Mouse (Mus musculus) urinary bladder, adult 18-20 months (tissue): ENCODE measurements at regions not wholly inside any gene's neighbourhood (a gene's known extent, or its start where the extent isn't known, plus 50 kb on each side); places are given as distances from the start of the nearest gene placed in this dataset.

ENCODE experiments used
- DNase-seq, 2 experiments: peaks; one replicate each; pipeline ENCODE4 v3.0.0; 2022; ENCODE audit warnings: low spot score in 2 of 2, mixed read lengths in 2 of 2

DNA sequence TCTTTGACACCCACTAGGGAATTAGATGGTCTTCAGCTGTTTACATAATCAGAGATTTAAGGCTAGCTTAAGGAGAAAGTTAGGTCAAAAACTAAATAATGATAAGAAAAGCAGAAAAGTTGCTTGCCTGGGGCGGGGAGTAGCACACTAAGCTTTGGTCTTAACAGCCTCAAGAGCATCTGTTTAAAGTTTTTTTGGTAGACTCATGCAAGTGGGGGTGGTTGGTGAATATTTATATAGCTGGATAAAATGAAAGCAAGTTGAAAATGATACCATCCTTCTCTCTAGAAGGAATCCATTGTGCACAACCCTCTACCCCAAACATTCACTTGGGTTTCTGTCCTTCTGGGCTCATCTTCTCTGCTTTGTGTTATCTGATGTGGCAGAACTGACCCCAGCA is 85.3 kb upstream of the Lifr start:
- DNase-seq, result no peak

- no peak for DNase-seq
Measured at GRCm38 (mm10) chr15:7006271-7006670, 84.1 kb upstream of the Lifr start.

GRCm38 (mm10) chr15:7008725-7009380 is 81.6 kb upstream of the Lifr start:
- DNase-seq, result no peak

DNA sequence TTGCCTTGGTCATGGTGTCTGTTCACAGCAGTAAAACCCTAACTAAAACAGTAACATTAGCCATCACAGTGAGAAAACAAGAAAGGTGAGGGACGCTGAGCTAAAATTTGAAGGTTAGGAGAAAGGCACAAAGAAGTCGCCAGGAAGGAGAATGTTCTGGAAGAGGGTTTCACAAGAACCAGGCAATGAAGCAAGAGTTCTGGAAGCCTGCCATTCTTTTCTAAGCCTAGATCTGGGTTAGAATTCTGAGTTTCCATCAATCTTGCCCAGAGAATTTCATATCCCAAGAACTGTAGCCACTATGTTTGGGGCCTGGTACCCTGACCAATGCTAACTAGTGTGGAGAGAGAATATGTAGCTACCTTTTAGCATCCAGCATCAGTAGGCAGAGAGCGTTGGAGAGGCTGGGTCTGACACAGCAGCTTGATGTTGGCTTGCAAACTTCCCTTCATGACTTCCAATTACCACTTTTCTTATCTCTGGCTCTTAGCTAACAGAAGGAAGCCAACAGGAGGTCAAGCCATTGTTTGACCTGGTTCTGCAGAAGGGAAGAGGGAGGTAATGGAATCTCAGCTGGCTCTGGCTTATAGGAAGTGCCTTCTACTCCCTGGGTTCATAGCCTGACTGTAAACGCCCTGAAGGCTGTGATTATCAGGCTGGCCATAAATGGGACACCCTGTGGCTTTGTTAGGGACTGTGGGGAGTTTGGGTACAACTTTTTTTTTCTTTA is 79.3 kb upstream of the Lifr start:
- no peak for DNase-seq

GRCm38 (mm10) chr15:7011696-7012070 is 78.7 kb upstream of the Lifr start:
- DNase-seq, result no peak

GRCm38 (mm10) chr15:7012446-7012845 is 78.0 kb upstream of the Lifr start:
- DNase-seq, result no peak

GRCm38 (mm10) chr15:7013047-7013446 is 77.4 kb upstream of the Lifr start:
- DNase-seq, result no peak

DNA sequence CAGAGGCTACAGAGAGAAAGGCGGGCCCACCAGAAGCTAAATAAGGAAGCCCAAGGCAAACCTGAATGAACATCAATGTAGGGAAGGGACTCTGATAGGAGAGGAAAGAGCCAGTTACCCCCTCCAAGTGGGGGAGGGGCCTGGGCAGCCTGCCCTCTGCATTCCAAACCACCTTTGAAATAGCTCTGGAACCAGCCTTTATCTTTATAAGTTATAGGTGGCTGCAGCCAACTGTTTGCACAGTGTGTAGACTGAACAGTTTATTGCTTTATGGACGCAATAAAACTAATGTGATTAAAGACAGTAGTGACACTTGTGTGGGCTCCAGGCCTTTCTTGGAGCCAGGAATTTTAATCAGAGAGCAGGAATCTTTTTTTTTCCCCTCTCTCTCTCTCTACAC is 75.4 kb upstream of the Lifr start:
- no peak for DNase-seq

GRCm38 (mm10) chr15:7016018-7016417 is 74.4 kb upstream of the Lifr start:
- no peak for DNase-seq

DNA sequence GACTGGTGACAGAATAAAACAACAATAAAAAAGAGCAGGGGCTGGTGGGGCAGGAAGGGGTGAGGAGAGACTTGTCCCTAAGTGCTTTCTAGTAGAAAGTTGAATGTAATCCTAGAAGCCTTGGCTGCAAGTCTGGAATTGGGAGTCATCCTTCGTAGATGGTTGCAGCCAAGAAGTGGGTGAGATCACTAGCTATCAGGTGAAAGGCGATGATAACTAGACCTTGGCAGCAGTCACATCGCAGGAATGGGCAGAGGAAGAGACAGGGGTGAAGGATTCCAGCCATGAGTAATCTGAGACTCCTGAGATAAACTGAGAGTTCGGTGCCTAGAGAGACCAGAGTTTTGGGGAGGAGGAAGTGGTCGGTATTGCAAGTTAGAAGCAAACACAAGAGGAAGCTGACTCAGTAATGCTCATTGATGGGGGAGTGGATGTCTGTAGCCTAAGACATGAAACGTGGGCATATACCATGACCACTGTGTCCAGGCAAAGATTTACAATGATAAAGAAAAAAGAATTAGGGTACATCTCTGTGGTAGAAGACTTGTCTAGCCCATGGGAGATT is 73.1 kb upstream of the Lifr start:
- DNase-seq, result peak in 1 of 2 experiments; percentile 23

- no peak for DNase-seq
Measured at GRCm38 (mm10) chr15:7022660-7023059, 67.8 kb upstream of the Lifr start.

GRCm38 (mm10) chr15:7025194-7025593 is 65.2 kb upstream of the Lifr start:
- DNase-seq, result no peak

GRCm38 (mm10) chr15:7031297-7032043 is 58.9 kb upstream of the Lifr start:
- no peak for DNase-seq

DNA sequence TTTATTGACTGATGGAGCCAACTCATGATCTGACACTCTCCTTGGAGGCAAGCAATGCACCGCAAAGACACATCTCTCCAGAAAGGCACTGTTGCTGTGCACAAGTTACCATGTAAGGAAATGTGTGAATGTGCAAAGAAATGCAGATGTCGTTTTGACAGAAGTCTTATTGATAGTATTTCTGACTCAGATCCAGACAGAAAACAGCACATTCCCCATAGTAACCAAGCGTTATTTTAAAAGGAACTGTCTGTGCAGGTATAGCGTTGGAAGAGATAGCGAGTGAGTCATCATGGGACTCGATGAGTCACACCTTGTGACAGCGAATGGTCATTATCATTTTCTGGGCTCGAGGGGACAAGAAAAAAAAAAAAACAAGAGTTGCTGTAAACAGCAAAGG is 52.9 kb upstream of the Lifr start:
- DNase-seq, result no peak

GRCm38 (mm10) chr15:7039119-7039518 is 51.3 kb upstream of the Lifr start:
- DNase-seq, result no peak

DNA sequence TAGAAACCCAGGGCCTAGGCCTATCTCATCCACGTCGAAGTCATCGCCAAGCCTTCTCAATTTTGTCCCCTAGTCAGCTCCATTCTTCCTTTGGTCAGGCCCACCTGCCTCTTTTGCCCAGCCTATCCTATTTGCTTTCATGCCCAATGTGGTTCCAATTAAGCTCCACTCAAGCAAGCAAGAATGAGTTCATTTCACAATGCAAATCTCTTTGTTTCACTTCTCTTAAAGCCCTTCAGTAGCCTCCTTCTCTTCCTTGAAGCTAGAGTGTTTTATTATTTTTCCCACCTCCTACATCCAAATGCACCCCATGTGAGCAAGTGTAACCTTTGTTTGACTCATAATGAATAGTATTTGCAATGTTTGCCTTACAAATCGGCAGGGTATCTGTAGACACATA is 50.6 kb upstream of the Lifr start:
- no peak for DNase-seq
